Mouse (Mus musculus): ENCODE results near the gene Myh14. TPM values are rescaled to one million over a fixed set of nuclear protein-coding genes. Genes with fewer than 3 reads are reported as not detected.

Gene Myh14
- polyA plus RNA-seq, 1 experiment from 2014 or later, result 0.59 TPM

- Histone ChIP-seq H3K9ac (no peak overlapping the region), H3K9me3 (replicated peaks) (no peaks in the 10 kb centered on the region), H3K27ac (ENCODE audit: poor library complexity, severe bottlenecking) (no peak overlapping the region), H3K4me3 (no peak overlapping the region), H3K4me1 (replicated peaks) (no peaks in the 10 kb centered on the region), H3K4me2 (no peak overlapping the region), H3K27me3 (replicated peaks) (peaks cover 85% of the 10 kb centered on the region), H3K36me3 (no peaks in the 10 kb centered on the region)
- WGBS, result 23% methylated on average over 13 of the region's 13 CpGs
- ATAC-seq (ENCODE audit: insufficient number of reproducible peaks, low FRiP score), result no peak
Measured at GRCm38 (mm10) chr7:44632676-44633075, 38.0 kb downstream of the Myh14 start.

- Histone ChIP-seq H3K4me1 (replicated peaks) (no peaks in the 10 kb centered on the region), H3K27ac (ENCODE audit: poor library complexity, severe bottlenecking) (no peak overlapping the region), H3K4me2 (no peak overlapping the region), H3K4me3 (no peak overlapping the region), H3K36me3 (no peaks in the 10 kb centered on the region), H3K9me3 (replicated peaks) (no peaks in the 10 kb centered on the region), H3K9ac (no peak overlapping the region), H3K27me3 (replicated peaks) (peaks cover 72% of the 10 kb centered on the region)
- ATAC-seq (ENCODE audit: insufficient number of reproducible peaks, low FRiP score), result no peak
- WGBS, result 64% methylated on average over 13 of the region's 13 CpGs
Measured at GRCm38 (mm10) chr7:44630437-44630836, 40.2 kb downstream of the Myh14 start.

- Histone ChIP-seq H3K27ac (ENCODE audit: poor library complexity, severe bottlenecking) (no peak overlapping the region), H3K4me2 (no peak overlapping the region), H3K36me3 (no peaks in the 10 kb centered on the region), H3K9ac (no peak overlapping the region), H3K4me3 (no peak overlapping the region), H3K27me3 (replicated peaks) (peaks cover 66% of the 10 kb centered on the region), H3K9me3 (replicated peaks) (no peaks in the 10 kb centered on the region), H3K4me1 (replicated peaks) (no peaks in the 10 kb centered on the region)
- 78% methylated on average over 15 of the region's 15 CpGs for WGBS
- no peak for ATAC-seq (ENCODE audit: insufficient number of reproducible peaks, low FRiP score)
Measured at GRCm38 (mm10) chr7:44628402-44629034, 42.1 kb downstream of the Myh14 start.

- Histone ChIP-seq H3K9ac (no peak overlapping the region), H3K4me3 (no peak overlapping the region), H3K9me3 (replicated peaks) (peaks cover 7% of the 10 kb centered on the region), H3K27me3 (replicated peaks) (peaks cover 57% of the 10 kb centered on the region), H3K4me2 (no peak overlapping the region), H3K4me1 (replicated peaks) (no peaks in the 10 kb centered on the region), H3K27ac (ENCODE audit: poor library complexity, severe bottlenecking) (no peak overlapping the region), H3K36me3 (no peaks in the 10 kb centered on the region)
- no peak for ATAC-seq (ENCODE audit: insufficient number of reproducible peaks, low FRiP score)
- 85% methylated on average over 12 of the region's 13 CpGs for WGBS
Measured at GRCm38 (mm10) chr7:44626966-44627365, 43.7 kb downstream of the Myh14 start.

GRCm38 (mm10) chr7:44626068-44626385, 44.6 kb downstream of the Myh14 start:
- H3K27ac ChIP-seq (ENCODE audit: poor library complexity, severe bottlenecking), result no peak overlapping the region
- H3K36me3 ChIP-seq, result no peaks in the 10 kb centered on the region
- H3K4me2 ChIP-seq, result no peak overlapping the region
- 18% methylated on average over 1 of the region's 1 CpGs for WGBS
- peaks cover 8% of the 10 kb centered on the region for H3K9me3 ChIP-seq (replicated peaks)
- no peak overlapping the region for H3K9ac ChIP-seq
- no peaks in the 10 kb centered on the region for H3K4me1 ChIP-seq (replicated peaks)
- no peak for ATAC-seq (ENCODE audit: insufficient number of reproducible peaks, low FRiP score)
- peaks cover 49% of the 10 kb centered on the region for H3K27me3 ChIP-seq (replicated peaks)
- H3K4me3 ChIP-seq, result no peak overlapping the region

GRCm38 (mm10) chr7:44625241-44626067, 45.2 kb downstream of the Myh14 start:
- no peak overlapping the region for H3K4me3 ChIP-seq
- H3K9ac ChIP-seq, result no peak overlapping the region
- H3K9me3 ChIP-seq (replicated peaks), result peaks cover 8% of the 10 kb centered on the region
- no peak overlapping the region for H3K27ac ChIP-seq (ENCODE audit: poor library complexity, severe bottlenecking)
- WGBS, result 76% methylated on average over 13 of the region's 13 CpGs
- no peaks in the 10 kb centered on the region for H3K36me3 ChIP-seq
- ATAC-seq (ENCODE audit: insufficient number of reproducible peaks, low FRiP score), result no peak
- H3K27me3 ChIP-seq (replicated peaks), result peaks cover 45% of the 10 kb centered on the region
- H3K4me2 ChIP-seq, result no peak overlapping the region
- no peaks in the 10 kb centered on the region for H3K4me1 ChIP-seq (replicated peaks)

- WGBS, result 42% methylated on average over 14 of the region's 14 CpGs
- no peak for ATAC-seq (ENCODE audit: insufficient number of reproducible peaks, low FRiP score)
Measured at GRCm38 (mm10) chr7:44624828-44625227, 45.8 kb downstream of the Myh14 start.

GRCm38 (mm10) chr7:44624543-44624826, 46.2 kb downstream of the Myh14 start:
- no peak for ATAC-seq (ENCODE audit: insufficient number of reproducible peaks, low FRiP score)

More at GRCm38 (mm10) chr7:44624828-44625227, 45.8 kb downstream of the Myh14 start:
- Histone ChIP-seq H3K36me3 (no peaks in the 10 kb centered on the region), H3K27me3 (replicated peaks) (peaks cover 39% of the 10 kb centered on the region), H3K9me3 (replicated peaks) (peaks cover 10% of the 10 kb centered on the region), H3K9ac (no peak overlapping the region), H3K4me2 (no peak overlapping the region), H3K4me1 (replicated peaks) (no peaks in the 10 kb centered on the region), H3K4me3 (no peak overlapping the region), H3K27ac (ENCODE audit: poor library complexity, severe bottlenecking) (no peak overlapping the region)

GRCm38 (mm10) chr7:44623714-44624542, 46.7 kb downstream of the Myh14 start:
- 0 out of 2 replicates have a peak, but pooled peaks have one; percentile 29 for ATAC-seq (ENCODE audit: insufficient number of reproducible peaks, low FRiP score)
- Histone ChIP-seq H3K36me3 (no peaks in the 10 kb centered on the region), H3K9me3 (replicated peaks) (peaks cover 16% of the 10 kb centered on the region), H3K4me2 (no peak overlapping the region), H3K4me3 (no peak overlapping the region), H3K27me3 (replicated peaks) (peaks cover 30% of the 10 kb centered on the region), H3K27ac (ENCODE audit: poor library complexity, severe bottlenecking) (no peak overlapping the region), H3K9ac (no peak overlapping the region), H3K4me1 (replicated peaks) (no peaks in the 10 kb centered on the region)
- WGBS, result 45% methylated on average over 18 of the region's 18 CpGs

More at GRCm38 (mm10) chr7:44624543-44624826, 46.2 kb downstream of the Myh14 start:
- H3K27me3 ChIP-seq (replicated peaks), result peaks cover 35% of the 10 kb centered on the region
- WGBS, result 72% methylated on average over 3 of the region's 3 CpGs
- no peaks in the 10 kb centered on the region for H3K4me1 ChIP-seq (replicated peaks)
- H3K4me3 ChIP-seq, result no peak overlapping the region
- H3K9ac ChIP-seq, result no peak overlapping the region
- no peaks in the 10 kb centered on the region for H3K36me3 ChIP-seq
- no peak overlapping the region for H3K4me2 ChIP-seq
- no peak overlapping the region for H3K27ac ChIP-seq (ENCODE audit: poor library complexity, severe bottlenecking)
- H3K9me3 ChIP-seq (replicated peaks), result peaks cover 12% of the 10 kb centered on the region

- Histone ChIP-seq H3K4me3 (no peak overlapping the region), H3K36me3 (no peaks in the 10 kb centered on the region), H3K27me3 (replicated peaks) (peaks cover 46% of the 10 kb centered on the region), H3K27ac (ENCODE audit: poor library complexity, severe bottlenecking) (no peak overlapping the region), H3K9me3 (replicated peaks) (peaks cover 14% of the 10 kb centered on the region), H3K9ac (no peak overlapping the region), H3K4me2 (no peak overlapping the region), H3K4me1 (replicated peaks) (no peaks in the 10 kb centered on the region)
- WGBS, result 64% methylated on average over 3 of the region's 3 CpGs
- no peak for ATAC-seq (ENCODE audit: insufficient number of reproducible peaks, low FRiP score)
Measured at GRCm38 (mm10) chr7:44617059-44617458, 53.6 kb downstream of the Myh14 start.

- Histone ChIP-seq H3K9me3 (replicated peaks) (peaks cover 13% of the 10 kb centered on the region), H3K9ac (no peak overlapping the region), H3K4me2 (no peak overlapping the region), H3K27ac (ENCODE audit: poor library complexity, severe bottlenecking) (no peak overlapping the region), H3K36me3 (no peaks in the 10 kb centered on the region), H3K4me3 (no peak overlapping the region), H3K27me3 (replicated peaks) (peaks cover 56% of the 10 kb centered on the region), H3K4me1 (replicated peaks) (no peaks in the 10 kb centered on the region)
- no peak for ATAC-seq (ENCODE audit: insufficient number of reproducible peaks, low FRiP score)
- 73% methylated on average over 14 of the region's 14 CpGs for WGBS
Measured at GRCm38 (mm10) chr7:44615987-44616386, 54.7 kb downstream of the Myh14 start.

All from heart, embryonic 12.5 days (tissue).